Mouse (Mus musculus): ENCODE measurements around the gene Gpc6. TPM values are rescaled to one million over a fixed set of nuclear protein-coding genes. Genes with fewer than 3 reads are reported as not detected.

Gpc6 gene
- total and polyA plus RNA-seq, 3 experiments: not detected

GRCm38 (mm10) chr14:117778538-117779413 lies 853.7 kb downstream of the Gpc6 start:
- no peaks in the 10 kb centered on the region for H3K36me3 ChIP-seq (ENCODE audit: control insufficient read depth in 1 of 2, insufficient read depth in 2 of 2, low read length in 2 of 2)
- H3K9ac ChIP-seq (ENCODE audit: control insufficient read depth, low read depth, low read length, poor library complexity, severe bottlenecking): no peak overlapping the region
- no peak overlapping the region for H3K27ac ChIP-seq (ENCODE audit: control insufficient read depth, low read depth, low read length)
- H3K79me2 ChIP-seq (ENCODE audit: control insufficient read depth, insufficient read depth, low read length, poor library complexity): no peaks in the 10 kb centered on the region
- no peak overlapping the region for H3K4me3 ChIP-seq (ENCODE audit: control insufficient read depth in 1 of 2, insufficient read depth in 1 of 2, low read depth in 2 of 2, low read length in 2 of 2)
- no peaks in the 10 kb centered on the region for H3K4me1 ChIP-seq (ENCODE audit: control insufficient read depth in 1 of 2, insufficient read depth in 2 of 2, low read length in 2 of 2)
- no peaks in the 10 kb centered on the region for H3K9me3 ChIP-seq (replicated peaks; ENCODE audit: insufficient read depth, low read length)
- no peak for TF ChIP-seq CHD1 (IDR thresholded peaks at IDR 0.05; ENCODE audit: low read depth, low read length)
- no peak for TF ChIP-seq MEF2A (IDR thresholded peaks at IDR 0.05; ENCODE audit: extremely low read depth, insufficient replicate concordance, low read depth, low read length, poor library complexity, severe bottlenecking)
- no peak for TF ChIP-seq RAD21 (IDR thresholded peaks at IDR 0.05; ENCODE audit: low read depth, low read length)
- TF ChIP-seq MAX (IDR thresholded peaks at IDR 0.05; ENCODE audit: low read length): no peak
- TF ChIP-seq SMC3 (IDR thresholded peaks at IDR 0.05; ENCODE audit: low read depth, low read length): no peak
- no peak for TF ChIP-seq ELF1 (IDR thresholded peaks at IDR 0.05; ENCODE audit: low read depth, low read length)
- no peak for TF ChIP-seq POLR2AphosphoS5 (IDR thresholded peaks at IDR 0.05; ENCODE audit: borderline replicate concordance, low read depth, low read length)
- TF ChIP-seq ZMIZ1 (IDR thresholded peaks at IDR 0.05; ENCODE audit: low read depth, low read length): no peak
- TF ChIP-seq ZKSCAN1 (IDR thresholded peaks at IDR 0.05; ENCODE audit: low read depth, low read length): no peak; the same call in 1 of the 2 replicates
- TF ChIP-seq E2F4 (IDR thresholded peaks at IDR 0.05; ENCODE audit: borderline replicate concordance, low read depth, low read length): no peak
- no peak for TF ChIP-seq UBTF (IDR thresholded peaks at IDR 0.05; ENCODE audit: borderline replicate concordance, insufficient read depth, low read depth, low read length)
- TF ChIP-seq MXI1 (IDR thresholded peaks at IDR 0.05; ENCODE audit: low read depth, low read length): no peak
- DNase-seq (ENCODE audit: low read depth, low spot score): no peak
- no peaks in the 10 kb centered on the region for H3K27me3 ChIP-seq (ENCODE audit: control insufficient read depth in 1 of 2, insufficient read depth in 2 of 2, low read length in 2 of 2)

DNA sequence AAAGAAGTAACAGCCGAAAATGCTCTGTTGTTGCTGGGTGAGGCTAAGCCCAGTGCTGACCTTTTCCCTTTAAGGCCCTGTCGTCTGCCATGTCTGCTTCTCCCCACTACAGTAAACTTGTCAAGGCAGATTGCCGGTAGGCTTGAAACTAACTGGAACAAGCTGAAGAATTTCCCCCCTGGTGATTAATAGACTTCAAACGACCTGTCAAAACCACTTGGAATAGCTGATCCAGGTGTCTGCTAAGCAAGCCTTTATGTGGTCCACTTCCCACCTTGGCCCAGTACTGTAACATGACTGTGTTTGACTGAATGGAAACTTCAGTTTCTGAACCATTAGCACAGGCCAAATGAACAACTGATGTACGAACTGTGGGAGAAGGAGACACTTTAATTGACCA lies 856.6 kb downstream of the Gpc6 start:
- TF ChIP-seq UBTF (IDR thresholded peaks at IDR 0.05; ENCODE audit: borderline replicate concordance, insufficient read depth, low read depth, low read length): no peak
- no peak for TF ChIP-seq GATA1 (IDR thresholded peaks at IDR 0.05; ENCODE audit: low read depth, low read length)
- TF ChIP-seq GABPA (IDR thresholded peaks at IDR 0.05; ENCODE audit: low read depth, low read length): no peak
- no peak for TF ChIP-seq SMC3 (IDR thresholded peaks at IDR 0.05; ENCODE audit: low read depth, low read length)
- TF ChIP-seq TCF12 (IDR thresholded peaks at IDR 0.05; ENCODE audit: low read depth, low read length): no peak
- TF ChIP-seq MXI1 (IDR thresholded peaks at IDR 0.05; ENCODE audit: low read depth, low read length): no peak
- TF ChIP-seq CHD1 (IDR thresholded peaks at IDR 0.05; ENCODE audit: low read depth, low read length): no peak
- no peak for TF ChIP-seq JUND (IDR thresholded peaks at IDR 0.05; ENCODE audit: low read depth, low read length)
- TF ChIP-seq USF1 (IDR thresholded peaks at IDR 0.05; ENCODE audit: low read depth, low read length): no peak
- TF ChIP-seq SIN3A (IDR thresholded peaks at IDR 0.05; ENCODE audit: low read length): no peak
- no peak for TF ChIP-seq CHD2 (IDR thresholded peaks at IDR 0.05; ENCODE audit: low read length)
- TF ChIP-seq NRF1 (IDR thresholded peaks at IDR 0.05; ENCODE audit: insufficient read depth, low read depth, low read length, poor library complexity, severe bottlenecking): no peak
- TF ChIP-seq KAT2A (conservative IDR thresholded peaks at IDR 0.05; ENCODE audit: low read depth, low read length): no peak
- no peak for TF ChIP-seq NELFE (IDR thresholded peaks at IDR 0.05; ENCODE audit: low read depth, low read length)
- TF ChIP-seq ETS1 (IDR thresholded peaks at IDR 0.05; ENCODE audit: low read depth, low read length): no peak
- no peak for TF ChIP-seq POLR2AphosphoS2 (IDR thresholded peaks at IDR 0.05; ENCODE audit: low read length)
- Histone ChIP-seq H3K4me1 (ENCODE audit: control insufficient read depth in 1 of 2, insufficient read depth in 2 of 2, low read length in 2 of 2) (no peaks in the 10 kb centered on the region), H3K27me3 (ENCODE audit: control insufficient read depth in 1 of 2, insufficient read depth in 2 of 2, low read length in 2 of 2) (no peaks in the 10 kb centered on the region), H3K27ac (ENCODE audit: control insufficient read depth, low read depth, low read length) (no peak overlapping the region), H3K79me2 (ENCODE audit: control insufficient read depth, insufficient read depth, low read length, poor library complexity) (no peaks in the 10 kb centered on the region), H3K36me3 (ENCODE audit: control insufficient read depth in 1 of 2, insufficient read depth in 2 of 2, low read length in 2 of 2) (no peaks in the 10 kb centered on the region), H3K9me3 (replicated peaks; ENCODE audit: insufficient read depth, low read length) (no peaks in the 10 kb centered on the region), H3K9ac (ENCODE audit: control insufficient read depth, low read depth, low read length, poor library complexity, severe bottlenecking) (no peak overlapping the region), H3K4me3 (ENCODE audit: control insufficient read depth in 1 of 2, insufficient read depth in 1 of 2, low read depth in 2 of 2, low read length in 2 of 2) (no peak overlapping the region)
- DNase-seq (ENCODE audit: low read depth, low spot score): no peak
